Mouse (Mus musculus) lung, embryonic 15.5 days (tissue): ENCODE data around the gene Havcr1. TPM values are rescaled to one million over a fixed set of nuclear protein-coding genes. Genes with fewer than 3 reads are reported as not detected.
A peak's percentile ranks its signal among the peaks of the same experiment; 100 is the strongest.
"Not testable (repeated sequence)": the region's sequence is repeated elsewhere in the genome, so short reads cannot be mapped to it uniquely, and the experiment has no call there.

Experiments used
- ATAC-seq: fragments of 200-750 bp; cut with Nextera tagmentation; 2 replicates; pipeline ENCODE4 v1.8.0; 2017; ENCODE audit warnings: moderate number of reproducible peaks, borderline replicate concordance; ENCODE audit not compliant: low FRiP score, low TSS enrichment; ENCODE audit errors: extremely low read depth
- H3K27ac ChIP-seq: fragments of 300-500 bp; sonication (generic); 2 replicates; pipeline ENCODE4 v1.5.1; 2015; ENCODE audit warnings: moderate library complexity, mild to moderate bottlenecking, inconsistent platforms
- H3K27me3 ChIP-seq: fragments of 300-500 bp; sonication (generic); 2 replicates; pipeline ENCODE4 v1.6.1; 2015; ENCODE audit warnings: inconsistent platforms
- H3K36me3 ChIP-seq: fragments of 300-500 bp; sonication (generic); 2 replicates; pipeline ENCODE4 v1.6.1; 2015; ENCODE audit warnings: inconsistent platforms
- H3K4me1 ChIP-seq: fragments of 300-500 bp; sonication (generic); 2 replicates; pipeline ENCODE4 v1.6.1; 2015; ENCODE audit warnings: inconsistent platforms
- H3K4me2 ChIP-seq: fragments of 300-500 bp; sonication (generic); 2 replicates; pipeline ENCODE4 v1.6.1; 2015; ENCODE audit warnings: inconsistent platforms, mild to moderate bottlenecking, moderate library complexity
- H3K4me3 ChIP-seq: fragments of 300-500 bp; sonication (generic); 2 replicates; pipeline ENCODE4 v1.5.1; 2015; ENCODE audit warnings: mild to moderate bottlenecking, inconsistent platforms
- H3K9ac ChIP-seq: fragments of 300-500 bp; sonication (generic); 2 replicates; pipeline ENCODE4 v1.6.1; 2015; ENCODE audit warnings: inconsistent platforms
- H3K9me3 ChIP-seq: fragments of 300-500 bp; sonication (generic); 2 replicates; pipeline ENCODE4 v1.6.1; 2016; ENCODE audit warnings: inconsistent platforms
- WGBS: fragments of 180-500 bp; shearing (Covaris S2); methylation state at CpG from one replicate; pipeline ENCODE4 v1.1.7; 2015; 5-methylcytosine and 5-hydroxymethylcytosine counted together
- polyA plus RNA-seq: library from polyadenylated mRNA; unstranded; fragments of >200 nt; fragmentation: Nextera tagmentation; extraction: Ambion mirVana; gene quantifications from 2 replicates; pipeline ENCODE4 v1.2.1, GENCODE M21; 2015

Gene Havcr1
- polyA plus RNA-seq = 2.5 and 2.7 TPM in 2 replicates

DNA sequence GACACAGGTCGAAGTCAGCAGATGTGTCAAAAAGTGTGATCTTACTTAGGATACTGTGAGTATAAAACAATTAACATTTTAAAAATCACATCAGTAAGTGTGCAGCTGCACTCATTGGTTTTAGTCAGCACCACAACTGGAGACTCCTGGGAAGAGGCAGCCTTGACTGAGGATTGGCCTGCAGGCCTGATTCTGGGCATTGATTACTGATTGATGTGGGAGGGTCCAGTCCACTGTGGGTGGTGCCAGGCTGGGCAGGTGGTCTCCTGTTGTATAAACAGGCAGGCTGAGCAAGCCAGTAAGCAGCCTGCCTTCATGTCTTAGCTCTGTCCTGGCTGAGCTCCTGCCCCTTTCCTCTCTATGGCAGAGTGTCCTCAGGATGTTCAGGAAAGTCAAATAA lies at the start of gene Havcr1:
Havcr1 (plus strand) TSS at position 5 of the 400 bp plus-strand sequence.
- not testable (repeated sequence) for H3K27me3 ChIP-seq, H3K36me3 ChIP-seq, H3K4me1 ChIP-seq, H3K27ac ChIP-seq, H3K9me3 ChIP-seq, H3K9ac ChIP-seq, H3K4me2 ChIP-seq, ATAC-seq, H3K4me3 ChIP-seq
- 76% methylated on average over 1 of the region's 1 CpGs for WGBS

DNA sequence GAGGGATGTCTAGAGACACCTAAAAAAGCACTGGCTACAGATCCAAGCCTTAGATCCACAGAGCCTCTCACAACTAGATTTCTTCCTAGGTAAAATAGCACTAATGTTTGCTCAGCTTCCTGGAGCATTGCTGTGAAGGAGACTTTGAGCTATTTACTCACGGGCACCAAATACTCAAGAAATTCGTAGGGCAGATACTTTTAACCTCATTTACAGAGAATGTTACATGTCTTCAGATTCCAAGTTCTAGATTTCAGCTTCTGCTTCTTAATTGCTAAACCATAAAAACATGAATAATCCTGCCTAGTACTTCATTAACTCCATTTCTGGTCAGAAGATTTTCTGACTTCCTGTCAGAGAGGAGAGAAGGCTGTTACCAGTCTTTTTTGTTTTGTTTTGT lies 44.7 kb upstream of the Havcr1 start:
- Histone ChIP-seq H3K27ac (no peak overlapping the region), H3K4me3 (no peak overlapping the region), H3K27me3 (no peaks in the 10 kb centered on the region), H3K4me2 (no peak overlapping the region), H3K9ac (no peak overlapping the region), H3K4me1 (no peaks in the 10 kb centered on the region), H3K36me3 (no peaks in the 10 kb centered on the region), H3K9me3 (no peaks in the 10 kb centered on the region)
- no peak for ATAC-seq
- 52% methylated on average over 2 of the region's 2 CpGs for WGBS

DNA sequence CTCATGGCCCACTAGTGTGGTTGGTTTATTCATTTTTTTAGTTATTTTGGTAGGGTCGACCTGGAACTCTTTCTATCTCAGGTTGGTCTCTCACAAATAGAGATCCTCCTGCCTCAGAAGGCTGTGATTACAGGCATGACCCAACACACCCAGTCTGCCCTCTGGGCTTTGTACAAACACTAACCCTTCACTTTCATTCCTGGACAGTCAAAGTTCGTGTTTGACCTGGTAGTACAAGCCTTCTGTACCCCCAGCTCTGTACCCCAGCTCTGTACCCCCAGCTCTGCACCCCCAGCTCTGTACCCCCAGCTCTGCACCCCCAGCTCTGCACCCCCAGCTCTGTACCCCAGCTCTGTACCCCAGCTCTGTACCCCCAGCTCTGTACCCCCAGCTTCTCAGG lies 39.0 kb upstream of the Havcr1 start:
- not testable (repeated sequence) for H3K36me3 ChIP-seq, H3K9me3 ChIP-seq, H3K27ac ChIP-seq, H3K4me2 ChIP-seq, H3K27me3 ChIP-seq, H3K4me1 ChIP-seq, H3K9ac ChIP-seq, ATAC-seq, H3K4me3 ChIP-seq
- WGBS = 80% methylated on average over 2 of the region's 2 CpGs

DNA sequence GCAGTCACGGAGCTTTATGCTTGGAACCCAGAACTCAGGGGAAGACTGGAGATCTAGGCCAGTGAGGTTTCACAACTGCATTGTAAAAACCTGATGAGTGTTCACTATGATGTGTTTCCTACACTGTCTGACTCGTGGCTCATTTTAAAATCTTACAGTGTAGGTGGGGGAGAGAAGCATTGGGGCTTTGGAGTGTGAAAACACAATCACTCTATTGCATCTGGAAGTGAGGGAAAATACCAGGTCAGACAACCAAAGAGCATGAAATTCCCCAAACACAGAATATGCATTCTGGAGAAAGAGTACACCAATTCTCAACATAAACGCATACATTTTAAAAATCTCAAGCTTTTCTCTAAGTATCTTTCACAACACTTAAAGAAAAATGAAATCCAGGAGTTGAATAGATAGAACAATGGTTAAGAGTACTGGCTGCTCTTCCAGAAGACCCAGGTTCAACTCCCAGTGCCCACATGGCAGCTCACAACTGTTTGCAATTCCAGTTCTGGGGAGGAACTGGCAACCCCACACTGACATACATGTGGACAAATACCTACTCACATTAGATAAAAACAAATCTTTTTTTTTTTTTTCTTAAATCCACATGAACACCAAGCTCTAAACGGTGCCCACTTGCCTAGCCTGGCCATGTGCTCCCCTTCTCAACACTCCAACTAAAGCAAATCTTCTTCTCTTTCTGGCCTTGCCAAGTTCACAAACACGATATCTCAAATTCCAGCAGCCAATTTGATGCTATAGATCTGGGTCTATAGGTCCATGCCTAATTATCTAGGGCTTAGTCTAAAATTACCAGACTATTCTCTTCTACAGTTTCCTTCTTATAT lies 37.2 kb upstream of the Havcr1 start:
- no peaks in the 10 kb centered on the region for H3K9me3 ChIP-seq
- no peak overlapping the region for H3K4me3 ChIP-seq
- H3K9ac ChIP-seq = no peak overlapping the region
- no peak overlapping the region for H3K27ac ChIP-seq
- H3K27me3 ChIP-seq = no peaks in the 10 kb centered on the region
- no peaks in the 10 kb centered on the region for H3K36me3 ChIP-seq
- no peak overlapping the region for H3K4me2 ChIP-seq
- WGBS = 76% methylated on average over 5 of the region's 5 CpGs
- no peak for ATAC-seq
- no peaks in the 10 kb centered on the region for H3K4me1 ChIP-seq

DNA sequence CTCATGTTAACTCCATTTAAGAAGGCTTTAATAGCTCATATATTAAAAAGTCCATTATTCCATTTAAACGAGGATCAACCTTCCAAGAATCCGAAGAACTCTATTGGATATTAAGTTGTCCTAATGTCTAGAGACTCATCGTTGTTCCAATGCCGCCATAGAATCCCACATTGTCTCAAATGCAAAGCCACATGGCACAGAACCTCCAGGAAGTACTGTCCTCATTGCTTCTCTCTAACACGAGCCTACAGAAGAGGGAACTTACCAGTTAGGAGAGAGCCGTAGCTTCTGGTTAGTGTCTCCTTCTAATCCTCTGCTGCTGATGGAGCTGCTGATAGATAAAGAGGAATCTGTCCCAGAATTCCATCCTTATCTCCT lies 36.6 kb upstream of the Havcr1 start:
- no peak overlapping the region for H3K9ac ChIP-seq
- no peak overlapping the region for H3K4me2 ChIP-seq
- WGBS = 81% methylated on average over 6 of the region's 6 CpGs

DNA sequence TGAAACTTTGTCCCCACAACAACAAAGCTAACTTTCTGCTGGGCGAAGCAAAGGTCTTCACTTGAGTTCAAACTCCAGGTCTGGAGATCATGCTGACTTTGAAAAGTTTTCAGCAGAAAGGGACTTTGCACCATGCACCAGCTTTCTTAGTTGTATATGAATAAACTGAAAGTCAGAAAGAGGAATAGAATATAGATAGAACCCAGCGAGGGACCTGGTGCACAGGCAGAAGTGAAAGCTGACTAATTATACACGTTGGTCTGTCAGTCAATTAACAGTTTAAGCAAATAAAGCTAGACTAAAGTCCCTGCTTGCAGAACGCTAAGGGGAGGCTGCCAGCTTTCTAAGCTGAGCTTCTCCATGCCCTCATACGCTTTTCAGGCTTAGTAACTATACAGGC lies 36.0 kb upstream of the Havcr1 start:
- H3K4me3 ChIP-seq = no peak overlapping the region
- H3K36me3 ChIP-seq = no peaks in the 10 kb centered on the region
- H3K4me2 ChIP-seq = no peak overlapping the region
- ATAC-seq = no peak
- no peaks in the 10 kb centered on the region for H3K27me3 ChIP-seq
- H3K9ac ChIP-seq = no peak overlapping the region
- WGBS = 62% methylated on average over 5 of the region's 5 CpGs
- no peaks in the 10 kb centered on the region for H3K4me1 ChIP-seq
- H3K9me3 ChIP-seq = no peaks in the 10 kb centered on the region
- no peak overlapping the region for H3K27ac ChIP-seq

More for the DNA sequence above, 36.6 kb upstream of the Havcr1 start:
- Histone ChIP-seq H3K27me3 (no peaks in the 10 kb centered on the region), H3K4me3 (no peak overlapping the region), H3K36me3 (no peaks in the 10 kb centered on the region), H3K27ac (no peak overlapping the region), H3K4me1 (no peaks in the 10 kb centered on the region), H3K9me3 (no peaks in the 10 kb centered on the region)
- ATAC-seq = no peak

DNA sequence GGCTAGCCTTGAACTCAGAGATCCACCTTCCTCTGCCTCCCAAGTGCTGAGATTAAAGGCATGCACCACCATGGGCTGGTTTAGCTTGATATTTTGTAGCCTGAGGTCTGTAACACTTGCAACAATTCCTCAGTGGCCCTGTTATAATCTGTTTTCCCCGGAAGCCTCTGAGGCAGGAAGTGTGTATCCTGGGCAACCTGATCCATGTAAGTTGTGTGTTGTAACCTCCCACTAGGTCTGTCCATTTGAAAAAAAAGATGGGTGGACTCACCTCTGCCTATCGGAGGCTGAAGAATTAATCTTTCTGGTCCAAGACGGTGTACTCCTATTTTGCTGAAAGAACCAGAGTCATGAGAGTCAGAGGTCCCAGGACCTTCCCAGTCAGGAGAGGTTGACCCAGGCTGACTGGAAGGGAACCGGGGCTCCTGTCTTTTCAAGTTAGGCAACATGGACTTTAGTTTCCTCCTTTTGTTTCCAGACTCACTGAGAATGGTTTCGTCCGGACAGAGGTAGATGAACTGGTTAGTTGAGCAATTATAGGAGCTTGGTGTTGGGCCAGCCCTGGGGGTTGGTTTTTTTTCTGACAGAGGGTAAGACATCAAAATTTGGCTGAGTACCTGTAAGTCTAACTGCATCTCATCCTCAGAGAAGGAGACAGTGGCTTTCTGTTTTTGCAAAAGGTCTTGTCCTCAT lies 28.1 kb upstream of the Havcr1 start, which contains the start of gene Timd2:
Timd2 (minus strand) TSS at position 398 of the 693 bp plus-strand sequence.
- H3K4me1 ChIP-seq = no peaks in the 10 kb centered on the region
- no peak within 1 kb of the TSS for H3K4me2 ChIP-seq
- H3K4me3 ChIP-seq = no peak within 1 kb of the TSS
- no peaks in the 10 kb centered on the region for H3K27me3 ChIP-seq
- no peaks in the 10 kb centered on the region for H3K36me3 ChIP-seq
- ATAC-seq = no peak
- H3K27ac ChIP-seq = no peak within 1 kb of the TSS
- WGBS = 74% methylated on average over 6 of the region's 6 CpGs
- H3K9ac ChIP-seq = no peak within 1 kb of the TSS
- H3K9me3 ChIP-seq = no peaks in the 10 kb centered on the region

DNA sequence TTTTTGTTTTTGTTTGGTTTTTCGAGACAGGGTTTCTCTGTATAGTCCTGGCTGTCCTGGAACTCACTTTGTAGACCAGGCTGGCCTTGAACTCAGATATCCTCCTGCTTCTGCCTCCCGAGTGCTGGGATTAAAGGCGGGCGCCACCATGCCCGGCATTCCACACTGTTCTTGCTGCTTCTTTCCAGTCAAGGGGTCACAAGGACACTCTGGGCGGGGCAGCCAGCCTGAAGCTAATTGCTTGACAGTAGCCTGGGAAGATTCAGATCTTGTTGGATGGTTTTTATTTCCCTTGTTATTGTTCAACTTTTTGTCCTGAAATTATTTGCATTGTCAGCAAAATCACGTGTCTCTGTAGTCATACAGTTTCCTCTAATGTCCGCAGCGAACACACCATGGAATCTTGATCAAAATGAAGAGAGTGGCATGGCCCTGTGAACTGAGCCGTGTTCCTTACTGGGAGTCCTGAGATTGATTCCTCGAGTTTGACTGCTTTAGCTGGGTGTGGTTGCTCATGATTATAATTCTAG lies 3.3 kb upstream of the Havcr1 start:
- WGBS = 83% methylated on average over 11 of the region's 11 CpGs
- no peaks in the 10 kb centered on the region for H3K27me3 ChIP-seq
- H3K27ac ChIP-seq = no peak overlapping the region
- H3K4me3 ChIP-seq = no peak overlapping the region
- H3K36me3 ChIP-seq = no peaks in the 10 kb centered on the region
- ATAC-seq = no peak
- H3K4me1 ChIP-seq = no peaks in the 10 kb centered on the region
- H3K9ac ChIP-seq = no peak overlapping the region
- H3K4me2 ChIP-seq = no peak overlapping the region
- no peaks in the 10 kb centered on the region for H3K9me3 ChIP-seq

DNA sequence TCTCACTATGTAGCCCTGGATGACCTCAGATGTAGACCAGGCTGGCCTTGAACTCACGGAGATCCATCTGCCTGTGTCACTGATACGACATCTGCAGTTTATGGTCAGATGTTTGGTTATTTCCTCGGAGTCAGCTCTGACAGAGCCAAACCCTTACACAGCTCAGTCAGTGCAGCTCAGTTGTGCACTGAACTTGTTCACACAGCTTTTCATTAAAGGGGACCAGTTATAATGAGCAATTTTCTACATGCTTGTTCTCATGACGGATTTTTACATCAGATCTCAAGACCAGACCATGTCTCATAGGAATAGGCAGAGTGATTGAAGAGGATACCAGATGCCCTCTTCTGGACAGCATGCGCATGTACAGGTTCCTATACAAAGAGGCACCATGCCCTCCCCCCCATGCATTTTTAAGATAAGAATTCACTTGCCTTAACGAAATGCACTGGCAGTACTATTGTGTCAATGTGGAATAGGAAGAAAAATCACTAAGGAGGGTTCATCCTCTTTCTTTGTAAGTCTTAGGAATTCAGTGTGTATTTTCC lies 1.6 kb upstream of the Havcr1 start:
- no peaks in the 10 kb centered on the region for H3K9me3 ChIP-seq
- no peaks in the 10 kb centered on the region for H3K27me3 ChIP-seq
- no peak overlapping the region for H3K9ac ChIP-seq
- WGBS = 56% methylated on average over 6 of the region's 6 CpGs
- H3K4me1 ChIP-seq = no peaks in the 10 kb centered on the region
- H3K4me2 ChIP-seq = no peak overlapping the region
- no peaks in the 10 kb centered on the region for H3K36me3 ChIP-seq
- peak; percentile 35; the same call in 1 of the 2 replicates for ATAC-seq
- H3K4me3 ChIP-seq = no peak overlapping the region
- H3K27ac ChIP-seq = no peak overlapping the region

DNA sequence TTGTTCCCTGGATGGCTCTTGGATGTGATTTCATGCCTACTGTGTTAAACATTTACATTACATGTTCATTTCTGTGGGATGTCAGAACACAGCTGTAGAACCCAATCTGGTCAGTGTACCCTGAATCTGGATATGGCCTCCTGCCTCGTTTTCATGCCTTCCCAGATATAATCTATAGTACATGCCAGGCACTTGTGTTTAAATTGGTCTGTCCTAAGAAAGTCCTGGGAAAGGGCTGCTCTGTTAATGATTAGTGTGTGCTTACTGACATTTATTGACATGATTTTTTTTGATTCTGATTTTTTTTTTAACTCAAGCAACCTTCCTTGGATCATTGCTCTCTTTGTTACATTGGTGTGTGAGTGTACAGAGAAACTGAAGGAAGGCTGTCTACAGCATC lies 263 bp upstream of the Havcr1 start:
- Histone ChIP-seq H3K4me3 (no peak overlapping the region), H3K4me2 (no peak overlapping the region), H3K9me3 (no peaks in the 10 kb centered on the region), H3K4me1 (no peaks in the 10 kb centered on the region), H3K27ac (no peak overlapping the region), H3K27me3 (no peaks in the 10 kb centered on the region), H3K36me3 (no peaks in the 10 kb centered on the region), H3K9ac (no peak overlapping the region)
- ATAC-seq = no peak
- 30% methylated on average over 1 of the region's 1 CpGs for WGBS

DNA sequence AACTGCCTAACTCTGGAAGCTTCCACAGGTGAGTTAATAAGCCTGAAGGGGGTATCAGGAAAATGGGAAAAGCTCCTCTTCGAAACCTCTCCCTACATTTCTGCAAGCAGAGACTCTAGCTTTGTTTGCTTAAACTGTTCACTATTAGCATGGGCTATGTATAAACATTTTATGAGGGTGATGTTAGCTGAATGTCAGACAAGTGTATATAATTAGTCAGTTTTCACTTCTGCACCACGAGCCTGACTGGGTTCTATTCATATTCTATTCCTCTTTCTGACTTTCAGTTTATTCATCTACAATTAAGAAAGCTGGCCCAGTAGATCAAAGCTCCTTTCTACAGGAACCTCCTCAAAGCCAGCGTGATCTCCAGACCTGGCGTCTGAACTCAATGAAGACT lies 4.6 kb downstream of the Havcr1 start:
- H3K9ac ChIP-seq = no peak overlapping the region
- no peaks in the 10 kb centered on the region for H3K36me3 ChIP-seq
- H3K27ac ChIP-seq = peak overlapping the region; percentile 19; the same call in 1 of the 2 replicates
- WGBS = 36% methylated on average over 4 of the region's 4 CpGs
- no peak overlapping the region for H3K4me2 ChIP-seq
- no peaks in the 10 kb centered on the region for H3K9me3 ChIP-seq
- peak; percentile 76; the same call in 1 of the 2 replicates for ATAC-seq
- no peaks in the 10 kb centered on the region for H3K4me1 ChIP-seq
- H3K4me3 ChIP-seq = no peak overlapping the region
- H3K27me3 ChIP-seq = no peaks in the 10 kb centered on the region

DNA sequence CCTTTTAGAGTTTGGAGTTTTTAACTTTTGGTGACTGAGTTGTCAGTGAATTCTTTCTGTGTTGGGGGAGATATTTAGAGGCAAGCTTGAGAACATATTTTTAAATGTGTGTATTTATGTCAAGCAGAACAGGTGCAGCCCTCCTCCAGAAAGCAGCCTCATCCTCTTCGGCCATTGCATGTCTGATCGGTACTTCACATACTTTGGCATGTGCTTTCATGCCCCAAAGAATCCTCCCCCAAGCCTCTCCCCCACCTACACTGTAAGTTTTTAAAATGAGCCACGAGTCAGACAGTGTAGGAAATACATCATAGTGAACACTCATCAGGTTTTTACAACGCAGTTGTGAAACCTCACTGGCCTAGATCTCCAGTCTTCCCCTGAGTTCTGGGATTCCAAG lies 6.0 kb downstream of the Havcr1 start:
- no peak for ATAC-seq
- Histone ChIP-seq H3K9ac (no peak overlapping the region), H3K4me2 (no peak overlapping the region), H3K27ac (no peak overlapping the region), H3K27me3 (no peaks in the 10 kb centered on the region), H3K4me3 (no peak overlapping the region), H3K36me3 (no peaks in the 10 kb centered on the region), H3K9me3 (no peaks in the 10 kb centered on the region), H3K4me1 (no peaks in the 10 kb centered on the region)
- 77% methylated on average over 4 of the region's 4 CpGs for WGBS
